ENCODE assay signal across 8 mouse cellular contexts in the genomic region with DNA sequence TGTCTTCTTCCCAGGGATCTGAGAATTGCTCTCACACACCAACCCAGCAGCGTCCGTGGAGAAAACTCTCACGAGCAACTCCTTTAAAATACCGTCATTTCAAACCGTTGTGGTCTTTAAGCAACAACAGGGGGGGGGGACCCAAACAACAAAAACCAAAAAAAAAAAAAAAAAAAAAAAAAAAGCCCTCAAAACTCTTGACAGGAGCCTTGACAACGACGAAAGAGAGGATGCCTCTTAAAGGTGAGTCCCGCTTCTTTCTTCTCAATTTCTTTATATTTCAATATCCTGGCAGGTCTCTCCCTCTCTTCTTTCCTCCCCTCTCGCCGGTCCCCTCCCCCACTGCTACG. TPM values are rescaled to one million over a fixed set of nuclear protein-coding genes. Genes with fewer than 3 reads are reported as not detected.
DNase-seq lines count a peak whose midpoint lies in the region; ATAC-seq and TF ChIP-seq lines count a peak whose summit lies in the region.

No protein-coding gene starts in this region.

- under 1% methylated on average over 11 of the region's 11 CpGs for WGBS in heart, embryonic 11.5 days (ENCODE audit: insufficient replicate concordance)
- WGBS in forebrain, postnatal 0 days: 1% methylated on average over 11 of the region's 11 CpGs
- 0% methylated on average over 11 of the region's 11 CpGs for WGBS in liver, postnatal 0 days (ENCODE audit: insufficient replicate concordance)

- no peak overlapping the region for H3K27ac ChIP-seq in heart, embryonic 11.5 days (ENCODE audit: low read depth, low read length)
- H3K27ac ChIP-seq in forebrain, postnatal 0 days (ENCODE audit: low read depth, low read length): peak overlapping the region; percentile 62
- no peak overlapping the region for H3K27ac ChIP-seq in liver, postnatal 0 days (ENCODE audit: low read depth)

- DNase-seq in heart, adult 8-10 months (ENCODE audit: low spot score): no peak
- no peak for DNase-seq in forebrain, postnatal 0 days
- DNase-seq in liver, postnatal 0 days: no peak
- no peak for DNase-seq in urinary bladder, postnatal 4 days (ENCODE audit: low spot score in 2 of 2)
- no peak for DNase-seq in left cerebral cortex, postnatal 10 days (ENCODE audit: extremely low spot score in 1 of 2, low spot score in 2 of 2)

- no peaks in the 10 kb centered on the region for H3K9me3 ChIP-seq in heart, embryonic 11.5 days (replicated peaks; ENCODE audit: control insufficient read depth, low read length)
- no peaks in the 10 kb centered on the region for H3K9me3 ChIP-seq in E14TG2a.4 (ENCODE audit: low read length)
- no peaks in the 10 kb centered on the region for H3K9me3 ChIP-seq in forebrain, postnatal 0 days (ENCODE audit: low read length)
- no peaks in the 10 kb centered on the region for H3K9me3 ChIP-seq in liver, postnatal 0 days (ENCODE audit: low read length)

- ATAC-seq in heart, embryonic 11.5 days (replicated peaks; ENCODE audit: insufficient number of reproducible peaks, low FRiP score, low TSS enrichment): no peak
- ATAC-seq in forebrain, postnatal 0 days: no peak
- no peak for ATAC-seq in liver, postnatal 0 days
- no peak for ATAC-seq in CD4-positive, CD25-positive, alpha-beta regulatory T cell, adult 4 months

- peaks cover 10% of the 10 kb centered on the region for H3K4me1 ChIP-seq in heart, embryonic 11.5 days (ENCODE audit: control insufficient read depth, insufficient read depth, low read length)
- H3K4me1 ChIP-seq in E14TG2a.4 (replicated peaks; ENCODE audit: low read depth, low read length): peaks cover 79% of the 10 kb centered on the region
- H3K4me1 ChIP-seq in forebrain, postnatal 0 days (ENCODE audit: insufficient read depth): no peaks in the 10 kb centered on the region
- H3K4me1 ChIP-seq in liver, postnatal 0 days (ENCODE audit: insufficient read depth): peaks cover 21% of the 10 kb centered on the region

- H3K27me3 ChIP-seq in heart, embryonic 11.5 days (ENCODE audit: control insufficient read depth, insufficient read depth, low read length): peaks cover 90% of the 10 kb centered on the region
- H3K27me3 ChIP-seq in E14TG2a.4 (ENCODE audit: insufficient read depth, low read length): peaks cover 62% of the 10 kb centered on the region
- H3K27me3 ChIP-seq in forebrain, postnatal 0 days (ENCODE audit: insufficient read depth, low read length): peaks cover 38% of the 10 kb centered on the region
- H3K27me3 ChIP-seq in liver, postnatal 0 days (ENCODE audit: insufficient read depth, low read length): peaks cover 97% of the 10 kb centered on the region

- no peak for TF ChIP-seq CTCF in E14TG2a.4 (conservative IDR thresholded peaks at IDR 0.05; ENCODE audit: low read length)
- no peak for TF ChIP-seq CTCF in forebrain, postnatal 0 days (IDR thresholded peaks at IDR 0.05; ENCODE audit: low read depth)
- no peak for TF ChIP-seq CTCF in liver, postnatal 0 days (IDR thresholded peaks at IDR 0.05; ENCODE audit: low read depth)

- no peak for TF ChIP-seq EP300 in liver, postnatal 0 days (IDR thresholded peaks at IDR 0.05; ENCODE audit: low read depth)

- peak overlapping the region; percentile 66 for H3K4me2 ChIP-seq in heart, embryonic 11.5 days
- H3K4me2 ChIP-seq in forebrain, postnatal 0 days (ENCODE audit: low read depth): peak overlapping the region; percentile 72
- peak overlapping the region; percentile 74 for H3K4me2 ChIP-seq in liver, postnatal 0 days (ENCODE audit: low read depth, low read length)

- no peaks in the 10 kb centered on the region for H3K36me3 ChIP-seq in heart, embryonic 11.5 days (ENCODE audit: control insufficient read depth, insufficient read depth, low read length)
- H3K36me3 ChIP-seq in E14TG2a.4 (ENCODE audit: insufficient read depth, low read length): 0 out of 2 replicates have a peak, but pooled peaks cover 5% of the 10 kb centered on the region
- H3K36me3 ChIP-seq in forebrain, postnatal 0 days (ENCODE audit: insufficient read depth): no peaks in the 10 kb centered on the region
- no peaks in the 10 kb centered on the region for H3K36me3 ChIP-seq in liver, postnatal 0 days (replicated peaks; ENCODE audit: insufficient read depth, low read length)

- H3K9ac ChIP-seq in heart, embryonic 11.5 days (ENCODE audit: low read depth, low read length): no peak overlapping the region
- peak overlapping the region; percentile 53; the same call in 1 of the 2 replicates for H3K9ac ChIP-seq in forebrain, postnatal 0 days
- H3K9ac ChIP-seq in liver, postnatal 0 days (replicated peaks): no peak overlapping the region

- intact Hi-C loops in left cerebral cortex, postnatal 10 days (cut with DNase I): loop anchor here (5.0 to 10.0 kb wide), 3 partner anchors 341 to 548 kb away; a partner anchor contains a TSS

- peak overlapping the region; percentile 39 for H3K4me3 ChIP-seq in heart, embryonic 11.5 days (ENCODE audit: low read depth, low read length)
- H3K4me3 ChIP-seq in E14TG2a.4 (replicated peaks; ENCODE audit: low read length): peak overlapping the region; percentile 84
- H3K4me3 ChIP-seq in forebrain, postnatal 0 days (ENCODE audit: low read depth, low read length): peak overlapping the region; percentile 45
- H3K4me3 ChIP-seq in liver, postnatal 0 days (ENCODE audit: low read depth, low read length): peak overlapping the region; percentile 43

RNA-seq across cellular contexts. Expression of a gene that starts 7.0 kb away (rescaled TPM):
- 0.37 and 0.82 TPM in 2 replicates for polyA plus RNA-seq in heart, embryonic 11.5 days (2014; fragmentation: Nextera tagmentation; extraction: Ambion mirVana)
- total RNA-seq in heart, adult 8-10 months (2022): not detected
- 19.0 and 32.9 TPM in 2 replicates for total RNA-seq in forebrain, postnatal 0 days (2014; rRNA removed)
- polyA plus RNA-seq in forebrain, postnatal 0 days (2015; fragmentation: Nextera tagmentation; extraction: Ambion mirVana): 14.6 and 19.0 TPM in 2 replicates
- not detected in 2 replicates for polyA plus RNA-seq in liver, postnatal 0 days (2015; fragmentation: Nextera tagmentation; extraction: Ambion mirVana)
- 1 to 10 TPM; 7.0 to 7.5 TPM for total RNA-seq in left cerebral cortex, postnatal 10 days (2021)
- polyA plus RNA-seq in CD4-positive, CD25-positive, alpha-beta regulatory T cell, adult 4 months (2017; shearing (Covaris generic)): 1 to 10 TPM in 1 of 2 experiments, not detected in 1; 1.3 TPM
